Mouse (Mus musculus) cerebellum, adult 11-12 months (tissue): ENCODE results near the gene Wdr77.
"Not testable (repeated sequence)": the region's sequence is repeated elsewhere in the genome, so short reads cannot be mapped to it uniquely, and the experiment has no call there.

Experiments
- DNase-seq: peaks from one replicate; pipeline ENCODE4 v3.0.0; 2022

Wdr77 gene

GRCm38 (mm10) chr3:105958974-105959580 is at the start of gene Wdr77:
Wdr77 (plus strand) TSS chr3:105959369.
- peak; percentile 95 for DNase-seq

GRCm38 (mm10) chr3:105910519-105911190 is 48.5 kb upstream of the Wdr77 start:
- DNase-seq = no peak

- DNase-seq = no peak
Observed at GRCm38 (mm10) chr3:105912097-105912880, 46.9 kb upstream of the Wdr77 start.

GRCm38 (mm10) chr3:105913839-105914681 is 45.1 kb upstream of the Wdr77 start:
- no peak for DNase-seq

- DNase-seq = no peak
Observed at GRCm38 (mm10) chr3:105915281-105915680, 43.9 kb upstream of the Wdr77 start.

- not testable (repeated sequence) for DNase-seq
Observed at GRCm38 (mm10) chr3:105916455-105916854, 42.7 kb upstream of the Wdr77 start.

GRCm38 (mm10) chr3:105917656-105918354 is 41.4 kb upstream of the Wdr77 start:
- no peak for DNase-seq

GRCm38 (mm10) chr3:105918355-105918745 is 40.8 kb upstream of the Wdr77 start:
- DNase-seq = no peak

- not testable (repeated sequence) for DNase-seq
Observed at GRCm38 (mm10) chr3:105920743-105921142, 38.4 kb upstream of the Wdr77 start.

- no peak for DNase-seq
Observed at GRCm38 (mm10) chr3:105921959-105922358, 37.2 kb upstream of the Wdr77 start.

- DNase-seq = no peak
Observed at GRCm38 (mm10) chr3:105924616-105925015, 34.6 kb upstream of the Wdr77 start.

GRCm38 (mm10) chr3:105927561-105928194 is 31.5 kb upstream of the Wdr77 start:
- no peak for DNase-seq

- DNase-seq = no peak
Observed at GRCm38 (mm10) chr3:105928195-105928569, 31.0 kb upstream of the Wdr77 start.

- DNase-seq = no peak
Observed at GRCm38 (mm10) chr3:105928781-105929180, 30.4 kb upstream of the Wdr77 start.

- no peak for DNase-seq
Observed at GRCm38 (mm10) chr3:105929821-105930220, 29.3 kb upstream of the Wdr77 start.

- DNase-seq = no peak
Observed at GRCm38 (mm10) chr3:105931095-105931494, 28.1 kb upstream of the Wdr77 start.

GRCm38 (mm10) chr3:105932240-105933071 is 26.7 kb upstream of the Wdr77 start, which contains the start of gene I830077J02Rik:
I830077J02Rik (minus strand) TSS chr3:105932664.
- DNase-seq = no peak

GRCm38 (mm10) chr3:105933926-105934325 is 25.2 kb upstream of the Wdr77 start:
- no peak for DNase-seq

GRCm38 (mm10) chr3:105935033-105935432 is 24.1 kb upstream of the Wdr77 start:
- no peak for DNase-seq

- DNase-seq = no peak
Observed at GRCm38 (mm10) chr3:105936111-105936510, 23.1 kb upstream of the Wdr77 start.

- no peak for DNase-seq
Observed at GRCm38 (mm10) chr3:105951348-105951747, 7.8 kb upstream of the Wdr77 start.
